Mouse (Mus musculus): Measurements from ENCODE around the gene Bbox1. TPM values are rescaled to one million over a fixed set of nuclear protein-coding genes. Genes with fewer than 3 reads are reported as not detected.

Gene Bbox1
- 5.5 TPM for polyA plus RNA-seq (2014; fragmentation: Illumina TruSeq; extraction: RNeasy Lipid Tissue Mini Kit (QIAGEN cat#74804); ENCODE audit: low read depth, low replicate concordance)

DNA sequence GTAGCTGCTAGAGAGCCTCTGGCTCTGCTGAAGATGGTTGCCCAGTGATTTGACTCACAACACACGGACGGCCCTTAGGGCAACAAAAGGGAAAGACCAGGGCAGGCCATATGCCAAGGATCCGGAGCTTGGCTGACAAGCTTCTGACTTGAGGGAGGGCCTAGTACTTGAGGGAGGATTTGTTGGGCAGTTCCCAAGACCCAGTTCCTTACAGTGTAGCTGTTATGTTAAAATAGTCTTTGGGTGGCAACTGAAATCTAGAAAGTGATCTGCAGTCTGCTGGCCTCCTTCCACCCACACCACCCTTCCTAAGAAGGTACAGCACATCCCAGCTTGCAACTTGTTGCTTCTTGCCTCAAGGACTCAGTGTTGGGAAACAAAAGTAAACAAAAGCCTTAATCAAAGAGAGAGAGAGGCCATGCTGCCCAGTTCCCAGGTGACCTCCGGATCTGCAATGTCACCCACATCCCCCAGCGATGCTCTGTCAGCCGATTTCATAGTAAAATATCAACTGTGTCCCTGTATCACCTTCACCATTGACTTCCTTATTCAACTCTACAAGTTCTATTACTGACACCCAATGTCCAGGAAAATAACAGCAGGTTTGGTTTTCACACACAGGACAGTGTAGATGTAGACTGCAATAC, at the start of gene Bbox1:
Gene Bbox1, minus strand, starts transcription at position 52 of the 647 bp plus-strand sequence.

GRCm38 (mm10) chr2:110362432-110363283, 48.3 kb upstream of the Bbox1 start, which contains the start of gene Fibin:
Gene Fibin, minus strand, starts transcription at chr2:110363183.

Other genes starting within 250 kb of the Bbox1 start
- gene Fibin, start 48.6 kb upstream of the Bbox1 start, polyA plus RNA-seq (2014; fragmentation: Illumina TruSeq; extraction: RNeasy Lipid Tissue Mini Kit (QIAGEN cat#74804); ENCODE audit: low read depth, low replicate concordance), result 7.8 TPM